Mouse (Mus musculus) urinary bladder, adult 2 months (tissue): ENCODE results near the gene Dhx30. TPM values are rescaled to one million over a fixed set of nuclear protein-coding genes. Genes with fewer than 3 reads are reported as not detected.
"Not testable (repeated sequence)": the region's sequence is repeated elsewhere in the genome, so short reads cannot be mapped to it uniquely, and the experiment has no call there.

ENCODE experiments used
- DNase-seq: peaks from one replicate; pipeline ENCODE4 v3.0.0; 2022; ENCODE audit warnings: low spot score
- polyA plus RNA-seq: library from polyadenylated mRNA; depleted of rRNA; stranded (reverse); fragments of >200 nt; gene quantifications from 2 replicates; pipeline ENCODE4 v1.2.3, GENCODE M21; 2012

Gene Dhx30
- polyA plus RNA-seq, 1 experiment: 68.6 TPM

DNA sequence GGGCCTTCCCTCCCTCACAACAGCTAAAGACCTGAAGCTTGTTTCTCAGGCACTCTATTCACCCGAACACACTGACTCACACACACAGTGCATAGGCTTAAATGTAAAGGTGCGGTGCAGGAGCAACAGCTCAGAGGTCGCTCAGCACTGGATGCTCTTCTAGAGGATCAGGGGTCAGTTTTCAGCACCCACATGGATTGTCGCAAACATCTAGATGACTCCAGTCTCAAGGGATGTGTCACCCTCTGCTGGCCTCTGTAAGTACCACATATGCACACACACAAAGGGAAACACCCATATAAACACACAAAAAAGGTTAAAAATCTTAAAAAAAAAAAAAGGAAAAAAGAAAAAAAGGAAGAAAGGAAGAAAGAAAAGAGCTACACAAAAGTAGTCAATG is 22.9 kb downstream of the Dhx30 start:
- DNase-seq: no peak

GRCm38 (mm10) chr9:110093303-110093702 is 24.3 kb downstream of the Dhx30 start:
- no peak for DNase-seq

- no peak for DNase-seq
Measured at GRCm38 (mm10) chr9:110085693-110086092, 31.9 kb downstream of the Dhx30 start.

- no peak for DNase-seq
Measured at GRCm38 (mm10) chr9:110084201-110084964, 33.2 kb downstream of the Dhx30 start.

DNA sequence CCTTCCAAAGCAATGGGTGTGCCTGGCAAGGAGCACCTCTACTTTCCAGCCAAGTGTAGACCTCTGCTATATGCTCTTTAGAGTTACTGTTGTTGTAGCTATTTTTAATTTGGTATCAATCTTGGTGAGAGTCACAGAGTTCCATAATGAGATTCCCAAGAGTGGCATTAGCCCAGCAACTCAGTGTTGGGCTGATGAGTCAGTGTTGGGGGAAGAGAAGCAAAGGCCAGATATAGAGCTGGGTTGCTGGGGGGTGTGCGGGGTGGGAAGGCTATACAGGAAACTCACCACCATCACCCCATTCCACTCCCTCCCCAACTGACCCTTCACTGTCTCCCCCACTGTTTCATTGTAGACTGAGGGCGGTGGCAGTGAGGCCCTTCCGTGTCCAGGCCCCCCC is 36.6 kb downstream of the Dhx30 start:
- DNase-seq: no peak

DNA sequence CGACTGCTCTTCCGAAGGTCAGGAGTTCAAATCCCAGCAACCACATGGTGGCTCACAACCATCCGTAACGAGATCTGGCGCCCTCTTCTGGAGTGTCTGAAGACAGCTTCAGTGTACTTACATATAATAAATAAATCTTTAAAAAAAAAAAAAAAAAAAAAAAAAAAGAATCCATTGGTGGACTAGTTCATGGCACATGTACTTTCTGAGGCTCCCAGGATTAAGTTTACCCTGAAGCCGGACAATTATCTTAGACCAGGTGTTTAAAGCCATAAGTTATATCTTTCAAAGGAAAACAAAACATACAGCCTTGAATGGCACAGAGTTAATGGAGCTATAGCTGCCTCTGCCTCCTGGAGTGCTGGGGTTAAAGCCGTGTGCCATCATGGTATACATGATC is 41.2 kb downstream of the Dhx30 start:
- DNase-seq: not testable (repeated sequence)

DNA sequence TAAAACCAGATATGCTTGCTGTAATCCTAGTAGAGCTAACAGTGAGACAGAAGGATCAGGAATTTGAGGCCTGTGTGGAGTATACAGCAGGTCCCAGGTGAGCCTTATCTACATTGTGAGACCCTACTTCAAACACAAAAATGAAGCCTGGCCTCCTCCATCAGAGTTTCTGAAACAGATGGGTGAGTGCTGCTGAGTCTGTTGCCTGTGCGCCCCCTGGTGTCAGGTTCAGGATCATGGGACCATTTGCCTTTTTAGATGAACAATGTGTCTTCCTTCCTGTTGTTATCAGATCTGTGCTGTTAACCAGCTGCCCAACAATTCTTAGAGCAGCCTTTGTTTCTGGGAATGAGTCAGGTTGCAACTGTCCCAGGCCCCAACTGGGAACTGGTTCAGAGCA is 45.8 kb downstream of the Dhx30 start:
- no peak for DNase-seq

DNA sequence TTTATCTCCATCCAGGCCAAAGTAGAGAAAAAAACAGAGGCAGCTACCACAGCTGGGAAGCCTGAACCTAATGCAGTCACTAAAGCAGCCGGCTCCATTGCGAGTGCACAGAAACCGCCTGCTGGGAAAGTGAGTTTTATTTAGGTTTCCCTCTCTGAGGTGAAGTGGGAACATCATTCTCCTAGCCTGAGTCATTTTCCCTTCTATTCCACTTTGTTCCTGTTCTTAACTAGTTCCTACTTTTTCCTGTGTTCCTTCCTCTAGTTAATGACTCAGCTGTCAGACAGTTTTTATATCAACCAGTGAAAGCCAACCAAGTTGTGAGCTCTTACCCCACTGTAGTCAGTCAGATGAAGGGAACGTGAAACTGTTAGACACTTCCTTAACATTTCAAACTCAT is 46.6 kb downstream of the Dhx30 start:
- no peak for DNase-seq

- no peak for DNase-seq
Measured at GRCm38 (mm10) chr9:110070358-110070757, 47.3 kb downstream of the Dhx30 start.

DNA sequence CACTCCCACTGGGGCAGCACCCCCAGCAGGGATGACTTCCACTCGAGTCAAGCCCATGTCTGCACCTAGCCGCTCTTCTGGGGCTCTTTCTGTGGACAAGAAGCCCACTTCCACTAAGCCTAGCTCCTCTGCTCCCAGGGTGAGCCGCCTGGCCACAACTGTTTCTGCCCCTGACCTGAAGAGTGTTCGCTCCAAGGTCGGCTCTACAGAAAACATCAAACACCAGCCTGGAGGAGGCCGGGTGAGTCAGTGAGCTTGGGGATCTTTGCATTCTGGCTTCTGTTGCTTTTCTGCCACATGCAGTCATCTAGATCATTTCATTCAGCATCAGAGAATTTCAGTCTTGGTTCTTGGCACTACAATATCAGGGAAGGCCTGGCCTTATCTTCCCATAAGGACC is 48.9 kb downstream of the Dhx30 start:
- DNase-seq: no peak

GRCm38 (mm10) chr9:110064641-110065040 is 53.0 kb downstream of the Dhx30 start:
- DNase-seq: no peak

GRCm38 (mm10) chr9:110062861-110063260 is 54.8 kb downstream of the Dhx30 start:
- DNase-seq: no peak

- no peak for DNase-seq
Measured at GRCm38 (mm10) chr9:110062405-110062804, 55.2 kb downstream of the Dhx30 start.

DNA sequence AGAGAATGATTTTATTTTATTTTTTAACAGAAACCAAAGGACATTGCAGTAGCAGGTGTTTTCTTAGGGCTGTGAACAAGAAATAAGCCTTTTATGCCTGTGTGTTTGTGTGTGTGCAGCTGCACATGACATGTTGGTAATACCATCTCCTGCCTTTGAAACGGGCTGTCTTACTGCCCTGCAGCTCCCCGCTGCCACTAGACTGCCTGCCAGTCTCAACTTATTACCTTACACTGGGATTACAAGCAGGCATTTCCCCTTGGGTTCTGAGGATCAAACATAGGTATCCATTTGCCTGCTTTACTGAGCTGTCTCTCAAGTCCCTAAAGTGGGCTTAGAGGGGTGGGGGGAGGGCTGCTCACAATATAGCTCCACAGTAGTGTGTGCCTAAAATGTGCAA is 56.9 kb downstream of the Dhx30 start:
- no peak for DNase-seq

DNA sequence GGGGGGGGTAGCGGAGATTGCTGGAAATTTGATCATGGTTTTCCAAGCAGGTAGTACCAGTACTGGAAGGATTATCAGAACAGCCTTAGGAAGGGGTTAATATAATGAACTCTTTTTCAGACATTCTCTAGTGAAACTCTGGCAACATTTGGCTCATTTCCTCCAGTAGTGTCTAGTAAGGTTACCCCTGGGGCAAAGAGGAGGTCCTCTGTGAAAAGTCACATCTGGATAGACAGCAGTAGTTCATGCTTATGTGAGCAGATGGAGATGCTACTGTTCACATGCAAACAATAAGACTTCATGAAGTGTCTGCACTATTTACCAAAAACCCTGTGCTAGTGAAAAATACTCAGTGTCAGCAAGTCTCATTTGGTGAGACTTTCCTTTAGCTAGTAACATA is 60.4 kb downstream of the Dhx30 start:
- no peak for DNase-seq

GRCm38 (mm10) chr9:110054781-110055180 is 62.8 kb downstream of the Dhx30 start:
- no peak for DNase-seq

GRCm38 (mm10) chr9:110054080-110054421 is 63.6 kb downstream of the Dhx30 start:
- no peak for DNase-seq

DNA sequence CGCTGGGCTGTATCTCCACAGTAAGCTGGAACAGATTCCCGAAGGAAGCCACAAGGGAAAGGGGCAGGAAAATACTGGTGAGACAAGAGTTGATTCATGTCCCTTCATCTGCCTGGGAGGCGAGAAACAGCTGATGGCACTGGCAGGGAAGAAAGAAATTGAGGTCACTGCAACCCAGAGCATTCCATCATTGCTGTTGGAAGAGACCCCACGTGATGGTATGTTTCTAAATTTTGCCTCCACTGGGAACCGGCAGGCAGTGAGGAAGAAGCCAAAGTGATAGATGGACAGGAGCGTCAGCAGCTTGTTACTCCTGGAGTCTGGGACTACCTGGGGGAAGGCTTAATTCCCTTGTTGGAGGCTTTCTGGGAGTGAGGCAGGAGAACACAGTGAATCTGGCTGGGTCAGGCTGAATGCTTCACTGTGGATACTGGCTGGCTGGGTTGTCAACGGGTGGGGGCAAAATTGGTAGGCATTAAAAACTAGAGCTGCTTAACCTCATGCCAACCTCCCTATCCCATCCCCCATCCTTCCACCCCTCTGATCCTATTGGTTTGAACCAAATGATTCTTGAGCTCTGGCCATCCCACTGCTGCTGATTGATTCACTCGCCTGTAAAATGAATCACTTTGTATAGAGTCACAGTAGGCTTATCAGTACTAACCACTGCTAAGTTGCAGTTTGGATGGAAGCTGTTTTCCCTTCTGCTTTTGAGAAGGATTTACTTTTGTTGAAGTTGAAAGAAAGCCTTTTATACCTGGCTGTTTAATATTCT is 64.1 kb downstream of the Dhx30 start:
- DNase-seq: no peak

GRCm38 (mm10) chr9:110052951-110053304 is 64.7 kb downstream of the Dhx30 start:
- DNase-seq: no peak

DNA sequence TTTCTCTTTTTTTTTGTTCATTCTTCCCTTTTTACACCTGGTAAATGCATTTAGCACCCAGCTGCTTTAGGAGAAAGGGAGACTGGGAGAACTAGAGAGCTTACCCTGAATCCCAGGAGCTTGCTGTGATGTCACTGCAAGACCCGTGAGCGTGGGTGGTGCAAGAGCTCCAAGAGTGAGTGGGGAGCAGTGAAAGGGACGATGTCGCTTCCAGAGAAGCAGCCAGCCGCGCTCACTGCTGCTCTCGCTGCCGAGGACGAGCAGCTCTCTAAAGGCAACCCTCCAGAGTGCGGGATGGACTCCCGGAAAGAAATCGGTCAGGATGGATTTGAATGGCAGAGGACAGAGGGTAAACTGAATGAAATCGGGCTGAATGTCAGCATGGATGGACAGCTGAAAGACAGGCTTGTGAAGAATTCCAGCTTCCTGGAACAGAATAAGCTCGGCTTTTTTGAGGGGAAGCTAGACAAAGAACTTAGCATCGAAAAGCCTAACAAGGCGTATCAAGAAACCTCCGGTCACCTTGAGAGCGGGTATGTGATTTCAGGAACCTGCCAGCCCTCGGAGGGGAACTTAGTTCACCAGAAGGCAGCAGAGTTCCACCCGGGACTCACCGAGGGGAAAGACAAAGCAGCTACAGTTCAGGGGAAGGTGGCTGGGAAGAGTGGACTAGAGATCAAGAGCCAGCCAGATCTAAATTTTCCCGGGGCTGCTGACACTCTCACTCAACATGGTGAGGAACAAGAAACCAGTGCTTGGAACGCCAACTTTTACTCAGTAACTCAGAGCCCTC is 65.6 kb downstream of the Dhx30 start:
- no peak for DNase-seq

- DNase-seq: no peak
Measured at GRCm38 (mm10) chr9:110051184-110051583, 66.4 kb downstream of the Dhx30 start.

DNA sequence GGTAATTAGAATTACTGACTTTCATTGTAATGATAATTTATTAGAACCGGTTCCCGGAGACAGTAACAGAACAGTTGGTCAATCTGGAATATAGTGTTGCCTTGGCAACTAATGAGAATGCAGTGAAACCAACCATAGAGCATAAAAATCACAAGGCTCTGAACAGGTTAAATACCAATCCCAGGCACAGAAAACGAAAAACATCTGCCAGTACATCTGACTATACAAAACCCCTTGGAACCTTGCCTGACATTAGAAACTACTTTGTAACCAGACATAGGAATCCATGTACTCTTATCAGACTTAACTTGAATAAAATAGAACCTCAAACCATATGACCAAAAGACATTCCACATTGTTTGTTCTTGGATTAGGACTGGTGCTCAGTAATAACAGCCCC is 69.8 kb downstream of the Dhx30 start:
- DNase-seq: no peak

- DNase-seq: no peak
Measured at GRCm38 (mm10) chr9:110047260-110047659, 70.4 kb downstream of the Dhx30 start.
